Mouse (Mus musculus): ENCODE data around the gene D130043K22Rik.

D130043K22Rik gene

DNA sequence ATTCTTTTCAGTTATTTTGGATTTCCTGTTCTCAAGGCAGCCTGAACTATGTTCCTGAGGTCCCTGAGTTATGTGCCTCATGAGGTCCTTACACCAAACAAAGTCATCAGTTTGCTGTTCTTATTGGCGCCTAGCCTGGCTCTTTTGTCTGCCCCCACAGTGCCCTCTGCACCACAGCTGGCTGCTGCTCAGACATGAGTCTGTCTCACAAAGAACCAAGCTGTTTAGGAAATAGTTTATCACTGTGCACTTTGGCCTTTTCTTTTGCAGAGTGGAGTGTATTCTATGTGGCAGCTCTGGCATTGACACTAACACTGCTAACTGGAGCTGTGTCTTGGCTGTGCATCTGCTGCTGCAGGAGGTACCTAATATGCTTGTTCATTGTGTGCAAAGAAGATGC is 44.6 kb downstream of the D130043K22Rik start:
- in situ Hi-C loops (cut with MboI, MseI), result loop anchor here (25.0 kb wide), 1 partner anchor 702 kb away; no protein-coding TSS in a partner anchor

DNA sequence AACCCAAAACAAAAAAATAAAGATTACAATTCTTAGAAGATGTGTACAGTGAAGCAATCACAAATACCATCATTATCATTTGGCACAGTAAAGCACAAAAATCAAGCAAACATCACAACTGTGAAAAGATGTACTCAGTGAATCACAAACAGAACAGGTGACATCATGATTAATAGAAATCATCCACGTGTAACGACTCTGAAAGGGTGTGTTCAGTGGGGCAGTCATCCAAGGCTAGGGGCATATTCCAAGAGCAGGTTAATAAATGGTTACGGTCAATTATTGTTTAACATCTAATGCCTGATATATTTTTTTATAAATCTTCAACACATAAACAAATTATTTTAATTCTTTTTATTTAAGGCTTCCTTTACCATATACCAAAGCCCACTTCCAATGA is 47.6 kb downstream of the D130043K22Rik start:
- in situ Hi-C loops (cut with MboI, MseI), result loop anchor here (25.0 kb wide), 1 partner anchor 705 kb away; no protein-coding TSS in a partner anchor

DNA sequence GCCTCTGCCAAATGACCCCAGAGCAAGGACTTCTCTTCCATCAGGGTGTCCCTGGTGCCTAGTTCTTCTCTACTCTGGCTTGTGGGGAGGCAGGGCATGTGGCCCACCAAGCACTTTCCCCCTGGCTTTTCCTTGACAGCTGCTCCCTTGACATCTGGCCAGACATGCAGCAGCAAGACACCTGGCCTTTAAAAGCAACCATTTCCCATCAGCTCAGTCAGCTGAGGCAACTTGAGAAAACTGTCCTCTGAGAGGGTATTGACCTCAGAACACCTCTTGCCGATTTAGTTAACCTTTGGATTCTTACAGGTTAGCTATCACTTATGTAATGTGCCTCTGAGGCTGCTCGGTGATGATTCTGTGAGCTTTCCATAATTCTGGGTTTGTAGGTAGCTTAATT is 48.9 kb downstream of the D130043K22Rik start:
- in situ Hi-C loops (cut with MboI, MseI), result loop anchor here (25.0 kb wide), 1 partner anchor 707 kb away; no protein-coding TSS in a partner anchor

DNA sequence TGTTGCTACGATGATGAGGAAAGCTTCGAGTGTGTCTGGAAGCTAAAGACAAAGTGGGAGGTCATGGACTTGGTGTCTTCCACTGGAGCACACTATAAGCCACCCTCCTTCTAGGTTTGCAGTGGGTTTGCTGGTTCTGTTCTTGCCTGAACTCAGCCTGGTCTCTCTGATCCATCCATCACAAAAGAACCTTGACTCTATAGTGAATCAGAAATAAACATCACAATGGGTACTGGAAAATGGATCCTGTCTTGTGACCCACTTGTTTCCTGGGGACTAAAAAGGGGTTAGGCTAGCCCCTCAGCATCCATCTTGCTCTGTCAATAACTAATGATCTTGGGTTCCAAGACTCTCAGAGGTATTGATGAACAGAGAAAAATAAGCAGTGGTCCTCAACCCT is 57.0 kb downstream of the D130043K22Rik start:
- in situ Hi-C loops (cut with MboI, MseI), result no loop called here

DNA sequence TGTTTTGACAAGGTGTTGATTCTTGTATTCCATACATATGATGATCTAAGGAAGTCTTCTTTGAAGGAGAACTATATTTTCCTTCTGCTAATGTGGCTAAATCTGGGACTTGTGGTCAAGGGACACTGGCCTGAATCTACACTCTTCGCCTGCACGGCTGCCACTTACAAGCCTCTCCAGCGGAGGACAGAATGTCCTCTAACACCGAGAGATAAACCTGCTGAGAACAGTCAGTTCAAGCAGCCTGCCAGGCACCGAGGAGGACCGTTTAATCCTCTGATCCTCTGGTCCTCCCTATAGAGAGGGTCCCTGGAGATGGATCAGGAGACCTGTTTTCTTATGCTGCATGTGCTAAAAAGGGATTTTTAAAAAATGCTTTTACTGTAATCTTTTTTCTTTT is 58.5 kb downstream of the D130043K22Rik start:
- in situ Hi-C loops (cut with MboI, MseI), result no loop called here

DNA sequence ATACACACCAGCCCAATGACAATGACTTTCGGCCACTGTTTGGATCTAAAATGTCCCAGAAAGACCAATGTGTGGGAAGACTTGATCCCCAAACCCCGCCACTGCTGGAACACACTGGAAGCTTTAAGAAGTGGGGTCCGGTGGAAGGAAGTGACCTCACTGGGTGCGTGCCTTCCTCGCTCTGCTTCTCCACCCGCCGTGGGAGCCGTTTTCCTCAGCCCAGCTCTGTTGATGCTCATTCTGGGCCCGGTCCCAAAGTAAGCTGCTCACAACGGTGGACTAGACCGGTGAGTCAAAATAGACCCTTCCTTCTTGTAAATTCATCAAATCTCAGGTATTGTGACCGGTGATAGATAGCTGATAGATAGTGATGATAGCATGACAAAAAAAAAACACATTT is 60.5 kb downstream of the D130043K22Rik start:
- in situ Hi-C loops (cut with MboI, MseI), result no loop called here

DNA sequence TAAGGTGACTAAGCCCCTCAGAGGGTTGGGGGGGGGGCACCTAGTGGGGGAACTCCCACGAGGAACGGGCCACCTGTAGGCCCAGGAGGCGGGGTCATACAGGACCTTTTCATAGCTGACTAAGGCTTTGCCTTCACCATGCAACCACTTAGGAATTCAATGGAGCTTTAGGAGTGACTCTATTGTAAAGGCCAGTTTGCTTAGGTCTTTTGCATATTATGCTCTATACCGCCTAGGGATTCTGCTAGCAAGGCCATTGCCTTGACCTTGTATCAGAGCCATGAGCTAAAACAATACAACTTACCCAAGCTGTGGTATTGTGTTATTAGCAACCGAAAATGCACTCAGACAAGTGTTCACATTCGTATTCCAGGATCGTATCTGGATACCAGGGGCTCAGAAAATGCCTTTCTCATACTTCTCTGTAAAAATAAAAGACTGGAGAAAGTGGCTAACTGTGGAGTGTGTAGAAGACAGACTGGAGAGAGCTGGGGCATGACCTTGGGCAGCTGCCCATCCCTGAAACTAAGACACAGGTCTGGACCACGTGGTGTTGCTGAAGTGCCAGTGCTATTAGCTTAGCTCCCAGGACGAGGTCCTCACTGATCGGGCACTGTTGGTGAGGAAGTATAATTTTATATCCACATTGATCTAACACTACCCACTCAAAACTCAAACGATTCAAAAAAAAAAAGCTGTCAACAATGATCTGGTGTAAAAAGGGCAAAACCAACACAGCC is 62.1 kb downstream of the D130043K22Rik start:
- in situ Hi-C loops (cut with MboI, MseI), result no loop called here

DNA sequence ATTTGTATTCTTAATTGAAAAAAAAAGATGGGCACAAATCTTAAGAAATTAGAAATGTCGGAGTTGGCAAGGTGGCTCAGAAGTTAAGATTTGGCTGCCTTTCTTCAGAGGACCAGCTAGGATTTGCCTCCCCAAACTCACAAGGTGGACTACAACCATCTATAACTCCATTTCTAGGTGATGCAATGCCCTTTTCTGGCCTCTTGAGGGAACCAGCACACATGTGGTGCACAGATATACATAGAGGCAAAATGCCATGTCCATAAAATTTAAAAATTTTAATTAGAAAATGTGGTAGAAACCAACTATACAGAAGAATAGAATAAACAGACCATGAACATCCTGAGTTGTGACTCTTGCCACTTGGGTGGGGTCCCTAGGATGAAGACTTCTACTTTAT is 64.2 kb downstream of the D130043K22Rik start:
- in situ Hi-C loops (cut with MboI, MseI), result no loop called here

DNA sequence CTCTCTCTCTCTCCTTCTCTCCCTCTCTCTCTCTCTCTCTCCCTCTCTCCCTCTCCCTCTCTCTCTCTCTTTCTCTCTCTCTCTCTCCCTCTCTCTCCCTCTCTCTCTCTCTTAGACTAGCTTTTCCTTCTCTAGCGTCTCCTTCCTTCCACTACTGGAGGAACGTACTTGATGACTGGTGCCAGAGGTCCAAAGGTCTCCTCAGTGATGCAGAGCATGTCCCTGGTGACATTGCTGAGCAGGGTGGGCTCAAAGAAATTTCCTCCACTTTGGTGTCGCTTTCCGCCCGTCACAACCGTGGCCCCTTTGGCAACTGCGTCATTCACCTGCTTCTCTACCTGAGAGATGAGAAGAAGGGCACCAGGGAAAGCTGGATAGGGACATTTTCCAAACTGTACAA is 68.6 kb downstream of the D130043K22Rik start:
- in situ Hi-C loops (cut with MboI, MseI), result loop anchor here (10.0 kb wide), 1 partner anchor 199 kb away; no protein-coding TSS in a partner anchor

DNA sequence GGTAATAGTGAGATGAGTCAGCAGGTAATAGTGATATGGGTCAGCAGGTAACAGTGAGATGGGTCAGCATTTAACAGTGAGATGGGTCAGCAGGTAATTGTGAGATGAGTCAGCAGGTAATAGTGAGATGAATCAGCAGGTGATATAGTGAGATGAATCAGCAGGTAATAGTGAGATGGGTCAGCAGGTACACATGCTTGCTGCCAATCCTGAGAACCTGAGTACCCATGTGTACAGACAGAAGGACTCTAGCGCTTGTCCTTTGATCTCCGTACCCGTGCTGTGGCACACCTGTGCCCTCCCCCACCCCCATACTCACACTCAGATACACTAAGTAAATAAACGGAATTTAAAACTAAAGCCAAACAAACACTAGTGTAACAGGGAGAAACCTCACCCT is 70.0 kb downstream of the D130043K22Rik start:
- in situ Hi-C loops (cut with MboI, MseI), result loop anchor here (10.0 kb wide), 1 partner anchor 200 kb away; no protein-coding TSS in a partner anchor

DNA sequence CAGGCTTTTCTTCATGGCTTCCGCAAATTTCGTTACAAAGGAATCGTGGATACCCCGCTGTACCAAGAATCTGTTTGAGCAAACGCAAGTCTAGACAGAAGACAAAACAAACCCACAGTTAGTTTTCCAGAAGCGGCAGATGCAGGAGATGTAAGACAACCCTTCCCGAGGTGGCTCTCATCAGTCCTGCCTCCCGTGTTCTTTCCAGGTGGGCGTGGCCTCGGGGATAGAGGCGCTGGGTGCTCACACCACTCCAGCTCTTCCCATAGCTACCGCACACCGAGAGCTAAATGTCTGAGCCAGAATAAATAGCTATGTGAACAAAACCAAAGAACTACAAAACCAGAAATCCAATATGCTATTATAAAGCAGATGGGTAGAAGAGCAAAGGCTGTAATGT is 70.9 kb downstream of the D130043K22Rik start:
- in situ Hi-C loops (cut with MboI, MseI), result loop anchor here (10.0 kb wide), 1 partner anchor 201 kb away; no protein-coding TSS in a partner anchor

DNA sequence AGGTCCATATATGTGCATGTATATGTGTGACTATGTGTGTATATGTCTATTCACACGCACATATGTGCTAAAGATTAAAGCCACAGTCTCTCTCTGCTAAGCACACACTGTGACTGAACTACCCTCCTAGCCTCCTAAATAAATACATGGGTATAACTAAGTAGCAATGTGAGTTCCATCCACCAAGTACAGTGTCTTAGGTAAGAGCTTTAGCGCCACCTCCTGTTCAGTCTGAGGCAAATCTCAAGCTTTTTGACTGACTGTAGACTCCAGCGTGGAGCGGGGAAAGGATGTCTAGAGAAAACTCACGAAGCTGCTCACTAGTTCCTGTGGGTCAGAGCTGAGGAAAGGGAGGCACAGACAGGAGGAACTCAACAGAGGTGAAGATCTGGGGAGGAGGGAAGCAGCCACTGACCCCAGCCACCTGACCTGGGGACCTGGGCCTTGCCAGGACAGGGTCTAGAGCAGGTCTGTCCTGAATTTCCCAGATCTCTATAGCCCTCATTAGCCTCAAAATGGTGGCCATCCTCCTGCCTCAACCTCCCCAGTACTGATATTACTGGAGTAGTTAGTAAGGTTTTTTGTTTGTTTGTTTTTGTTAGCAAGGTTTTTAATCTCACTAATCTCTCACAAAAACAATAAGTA is 75.5 kb downstream of the D130043K22Rik start:
- in situ Hi-C loops (cut with MboI, MseI), result no loop called here

DNA sequence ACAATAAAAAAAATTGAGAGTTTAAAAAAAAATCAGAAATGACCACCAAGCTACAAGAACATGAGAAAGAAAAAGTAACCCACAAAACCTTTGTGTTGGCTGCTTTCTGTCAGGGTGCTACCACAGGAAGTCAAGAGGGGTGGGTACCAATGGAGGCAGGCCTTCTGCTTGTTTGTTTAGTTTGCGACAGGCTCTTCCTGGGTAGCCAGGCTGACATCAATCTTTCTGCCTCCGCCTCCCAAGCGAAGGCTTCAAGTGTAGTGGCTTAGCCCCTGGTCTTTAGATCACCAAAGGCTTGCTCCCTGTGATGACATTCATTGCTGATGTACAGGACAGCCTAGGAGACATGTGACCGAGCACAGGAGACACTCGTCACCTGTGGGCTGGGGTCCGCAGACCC is 76.3 kb downstream of the D130043K22Rik start:
- in situ Hi-C loops (cut with MboI, MseI), result no loop called here

DNA sequence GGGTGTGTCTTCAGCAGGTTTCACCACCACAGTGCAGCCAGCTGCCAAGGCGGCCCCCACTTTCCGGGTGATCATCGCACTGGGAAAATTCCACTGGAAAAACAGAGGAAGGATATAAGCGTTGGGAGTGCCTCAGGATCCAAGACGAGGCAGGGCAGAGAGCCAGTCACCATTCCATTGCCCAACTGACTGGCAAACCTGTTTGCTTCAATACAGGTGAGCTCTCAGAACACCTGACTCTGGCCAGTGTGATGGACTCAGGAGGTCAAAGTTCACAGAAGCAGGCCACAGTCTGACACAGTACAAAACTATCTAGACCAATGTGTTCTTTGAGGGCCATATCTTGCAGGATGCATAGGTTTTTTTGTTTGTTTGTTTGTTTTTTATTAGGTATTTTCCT is 79.1 kb downstream of the D130043K22Rik start:
- in situ Hi-C loops (cut with MboI, MseI), result no loop called here

DNA sequence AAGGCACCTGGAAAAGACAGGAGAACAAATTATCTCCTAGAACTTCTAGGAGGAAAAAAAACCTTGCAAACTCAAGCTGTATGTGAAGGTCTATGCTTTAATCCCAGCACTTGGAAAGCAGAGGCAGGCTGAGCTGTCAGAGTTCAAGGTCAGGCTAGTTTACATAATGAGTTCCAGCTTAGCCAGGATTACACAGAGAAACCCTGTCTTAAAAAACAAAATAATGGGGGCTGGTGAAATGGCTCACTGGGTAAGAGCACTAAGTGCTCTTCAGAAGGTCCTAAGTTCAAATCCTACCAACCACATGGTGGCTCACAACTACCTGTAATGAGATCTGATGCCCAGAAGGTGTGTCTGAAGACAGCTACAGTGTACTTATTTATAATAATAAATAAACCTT is 85.7 kb downstream of the D130043K22Rik start:
- in situ Hi-C loops (cut with MboI, MseI), result no loop called here

DNA sequence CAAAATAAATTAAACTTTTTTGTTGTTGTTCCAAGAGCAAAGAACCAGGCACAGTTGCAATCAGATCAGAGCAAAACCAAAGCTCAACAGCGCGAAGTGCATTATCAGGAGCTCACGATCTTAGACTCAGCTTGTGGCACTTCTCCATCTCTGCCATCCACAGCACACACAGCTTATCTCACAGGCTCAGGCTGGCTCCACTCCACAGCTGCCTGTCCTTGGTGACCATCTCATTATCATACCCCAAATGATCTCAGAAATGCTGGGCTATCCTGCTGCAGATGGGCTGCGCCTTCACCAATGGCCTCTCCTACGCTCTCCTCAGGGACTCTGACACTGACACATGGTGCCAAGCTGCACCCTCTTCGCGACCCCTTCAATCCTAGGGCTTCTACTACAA is 88.3 kb downstream of the D130043K22Rik start:
- in situ Hi-C loops (cut with MboI, MseI), result no loop called here

DNA sequence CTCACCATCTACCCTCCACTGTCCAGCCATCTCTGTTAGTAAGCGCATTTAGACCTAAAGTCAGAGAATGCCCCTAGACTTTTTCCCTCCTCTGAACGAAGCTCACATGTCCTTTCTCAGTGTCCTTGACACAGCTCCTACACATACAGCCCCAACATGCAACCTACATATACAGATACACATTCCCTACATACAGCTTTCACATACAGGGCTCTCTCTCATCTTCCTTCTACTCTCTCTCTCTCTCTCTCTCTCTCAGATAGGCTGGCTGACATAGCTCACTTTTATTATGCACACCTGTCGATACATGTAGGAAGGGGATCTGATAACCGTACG is 91.8 kb downstream of the D130043K22Rik start:
- in situ Hi-C loops (cut with MboI, MseI), result loop anchor here (5.0 kb wide), 1 partner anchor 51 kb away; no protein-coding TSS in a partner anchor

DNA sequence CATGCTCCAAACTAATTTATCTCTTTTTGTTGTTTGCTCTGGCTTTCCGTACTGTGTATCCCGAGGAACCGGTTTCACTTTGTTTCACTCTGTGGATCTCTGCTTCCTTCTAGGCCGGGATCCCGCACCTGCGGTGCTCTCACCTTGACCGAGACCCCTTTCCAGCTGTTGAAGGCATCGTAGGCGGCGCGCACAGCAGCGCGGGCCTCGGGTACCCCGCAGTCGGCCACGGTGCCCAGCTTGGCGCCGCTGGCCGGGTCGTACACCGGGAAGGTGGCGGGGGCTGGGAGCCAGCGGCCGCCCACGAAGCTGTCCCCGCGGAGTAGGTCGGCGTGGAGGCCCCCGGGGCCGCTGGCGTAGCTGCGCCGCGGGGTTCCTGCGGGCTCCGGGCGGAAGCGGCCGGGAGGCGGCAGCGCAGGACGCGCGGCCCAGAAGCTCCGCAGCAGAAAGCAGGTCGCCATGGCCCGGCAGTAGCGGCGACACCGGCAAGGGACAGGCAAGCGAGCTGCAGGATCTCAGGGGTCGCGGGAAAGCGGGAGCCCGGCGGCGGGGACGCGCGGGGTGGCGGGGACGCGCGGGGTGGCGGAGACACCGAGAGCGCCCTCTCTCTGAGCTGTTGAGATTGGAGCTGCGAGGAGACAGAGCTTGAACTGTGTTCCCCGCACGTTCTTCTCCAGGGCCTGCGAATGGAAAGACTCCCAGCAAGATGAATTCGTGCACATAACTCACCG is 92.3 kb downstream of the D130043K22Rik start, which contains the start of gene Aldh5a1:
TSS of gene Aldh5a1 (minus strand) at position 554 of the 731 bp plus-strand sequence.
- in situ Hi-C loops (cut with MboI, MseI), result loop anchor here (5.0 kb wide), 1 partner anchor 50 kb away; no protein-coding TSS in a partner anchor

DNA sequence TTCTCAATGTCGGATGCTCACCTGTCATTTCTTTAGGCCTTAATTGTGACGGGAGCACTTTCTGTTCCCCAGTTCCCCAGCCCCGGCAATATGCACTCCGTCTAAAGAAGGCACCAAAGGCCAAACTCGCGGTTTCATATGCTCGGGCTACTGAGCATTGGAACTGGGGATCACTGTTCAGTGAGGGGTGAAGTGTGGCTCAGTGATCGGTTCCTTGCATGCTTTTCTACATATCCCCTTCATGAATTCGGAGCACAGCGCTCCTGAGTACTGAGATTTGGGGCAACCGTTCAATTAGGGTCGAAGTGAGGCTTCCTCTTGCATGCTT is 92.9 kb downstream of the D130043K22Rik start:
- in situ Hi-C loops (cut with MboI, MseI), result loop anchor here (5.0 kb wide), 1 partner anchor 49 kb away; no protein-coding TSS in a partner anchor

DNA sequence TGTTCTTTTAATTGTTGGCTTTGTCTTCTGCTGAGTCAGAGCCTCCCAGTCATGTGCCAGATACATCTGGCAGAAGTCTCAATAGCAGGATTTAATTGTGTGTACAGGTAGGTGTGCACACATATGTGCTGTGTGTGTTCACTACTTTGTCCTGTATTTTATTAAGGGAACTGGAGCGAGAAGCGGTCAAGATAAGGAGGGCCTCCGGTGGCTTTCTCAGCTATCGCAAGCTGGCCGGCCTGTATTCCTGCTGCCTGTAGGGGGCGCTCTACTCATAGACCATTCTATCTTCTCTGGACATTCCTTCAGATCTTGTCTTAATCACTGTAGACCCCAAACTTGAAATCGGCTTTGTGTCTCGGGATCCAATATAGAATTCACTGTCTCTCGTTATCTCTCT is 93.7 kb downstream of the D130043K22Rik start:
- in situ Hi-C loops (cut with MboI, MseI), result loop anchor here (5.0 kb wide), 1 partner anchor 49 kb away; no protein-coding TSS in a partner anchor

DNA sequence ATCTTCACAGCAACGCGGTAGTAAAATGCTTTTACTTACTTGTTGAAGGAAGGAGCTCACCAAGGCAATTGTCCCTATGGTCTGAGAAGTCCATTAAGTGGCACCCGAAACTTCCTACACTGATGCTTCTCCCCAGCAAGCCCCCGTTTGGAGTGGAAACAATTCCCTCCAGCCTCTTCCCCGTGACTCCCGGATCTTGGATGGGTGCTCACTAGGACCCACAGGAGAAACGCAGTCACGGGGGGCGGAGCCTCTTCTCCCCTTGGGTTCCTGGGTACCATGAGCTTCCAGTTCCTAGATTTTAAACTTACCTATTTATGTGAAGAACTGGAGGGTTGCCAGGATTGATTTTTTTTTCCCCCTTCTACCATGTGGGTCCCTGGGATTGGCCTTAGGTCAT is 94.5 kb downstream of the D130043K22Rik start:
- in situ Hi-C loops (cut with MboI, MseI), result loop anchor here (5.0 kb wide), 1 partner anchor 48 kb away; no protein-coding TSS in a partner anchor

All from regulatory T cell (primary cell).